Mouse (Mus musculus): ENCODE results near the gene Gspt1. TPM values are rescaled to one million over a fixed set of nuclear protein-coding genes. Genes with fewer than 3 reads are reported as not detected.
"Not testable (repeated sequence)": the region's sequence is repeated elsewhere in the genome, so short reads cannot be mapped to it uniquely, and the experiment has no call there.

Gene Gspt1
- 75.6 and 81.3 TPM in 2 replicates for polyA plus RNA-seq (2015; fragmentation: Nextera tagmentation; extraction: Ambion mirVana)

DNA sequence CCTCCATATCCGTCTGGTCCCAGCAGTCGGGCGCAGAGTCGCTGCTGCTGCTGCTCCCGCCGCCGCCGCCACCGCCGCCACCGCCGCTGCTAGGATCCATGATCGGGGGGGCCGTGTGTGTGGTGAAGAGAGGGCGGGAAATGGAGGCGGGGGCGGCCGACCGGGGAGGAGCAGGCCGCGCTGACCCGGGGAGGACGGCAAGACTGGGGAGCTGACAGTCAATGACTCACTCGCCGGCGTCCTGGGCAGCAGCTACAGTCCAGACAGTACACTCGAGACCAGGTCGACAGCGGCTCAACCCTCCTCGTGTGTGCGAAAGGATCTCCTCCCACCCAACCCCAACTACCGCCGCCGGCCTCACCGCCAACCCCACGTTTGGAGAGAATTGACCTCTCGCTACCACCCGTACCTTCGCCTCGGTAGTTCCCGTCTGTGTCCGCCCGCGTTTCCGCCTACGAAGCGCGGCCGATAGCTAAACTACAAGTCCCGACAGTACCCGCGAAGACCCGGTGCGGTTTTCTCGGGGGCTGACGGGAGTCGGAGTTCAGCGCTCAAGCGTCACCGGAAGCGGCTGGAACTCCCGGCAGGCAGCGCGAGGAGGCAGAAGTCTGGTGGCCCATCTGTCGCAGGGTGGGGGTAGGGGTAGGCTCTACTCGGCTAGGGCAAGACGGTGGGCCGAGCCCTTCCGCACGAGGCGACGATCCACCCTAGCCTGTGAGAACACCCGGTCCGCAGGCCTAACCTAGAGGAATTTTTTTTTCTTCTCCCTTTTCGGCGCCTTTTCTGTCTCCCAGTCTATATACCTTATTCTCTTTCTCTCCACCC is at the start of gene Gspt1:
Gspt1 (minus strand) TSS at position 428 of the 825 bp plus-strand sequence.
- peak; percentile 99 for DNase-seq (ENCODE audit: low spot score)

DNA sequence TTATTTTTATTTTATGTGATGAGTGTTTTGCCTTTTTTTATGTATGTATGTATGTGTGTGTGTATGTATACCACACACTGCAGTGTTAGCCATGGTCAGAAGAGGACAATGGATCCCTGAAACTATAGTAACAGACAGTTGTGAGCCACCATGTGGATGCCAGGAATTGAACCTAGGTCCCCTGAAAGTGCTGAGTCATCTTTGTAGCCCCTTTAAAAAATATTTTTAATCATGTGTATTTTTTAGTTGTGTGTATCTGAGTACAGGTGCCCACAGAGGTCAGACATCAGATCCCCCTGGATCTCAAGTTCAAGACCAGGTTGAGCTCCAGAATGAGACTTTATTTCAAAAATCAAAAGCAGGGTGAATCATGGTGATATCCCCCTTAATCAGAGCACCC is 49.6 kb upstream of the Gspt1 start:
- no peak for DNase-seq (ENCODE audit: low spot score)

DNA sequence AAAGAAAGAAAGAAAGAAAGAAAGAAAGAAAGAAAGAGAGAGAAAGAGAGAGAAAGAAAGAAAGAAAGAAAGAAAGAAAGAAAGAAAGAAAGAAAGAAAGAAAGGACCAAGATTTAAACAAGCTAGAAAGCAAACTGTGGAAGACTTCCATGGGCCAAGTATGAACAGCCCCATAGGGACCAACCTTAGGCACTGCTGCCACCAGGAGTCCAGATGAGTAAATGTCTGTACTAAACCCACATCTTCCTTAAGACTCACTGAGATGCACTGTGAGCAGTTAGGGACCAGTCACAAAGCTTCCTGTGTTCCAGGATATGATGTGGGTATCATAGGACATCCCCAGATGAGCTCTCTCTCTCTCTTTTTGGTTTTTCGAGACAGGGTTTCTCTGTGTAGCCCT is 43.6 kb upstream of the Gspt1 start:
- peak; percentile 35 for DNase-seq (ENCODE audit: low spot score)

DNA sequence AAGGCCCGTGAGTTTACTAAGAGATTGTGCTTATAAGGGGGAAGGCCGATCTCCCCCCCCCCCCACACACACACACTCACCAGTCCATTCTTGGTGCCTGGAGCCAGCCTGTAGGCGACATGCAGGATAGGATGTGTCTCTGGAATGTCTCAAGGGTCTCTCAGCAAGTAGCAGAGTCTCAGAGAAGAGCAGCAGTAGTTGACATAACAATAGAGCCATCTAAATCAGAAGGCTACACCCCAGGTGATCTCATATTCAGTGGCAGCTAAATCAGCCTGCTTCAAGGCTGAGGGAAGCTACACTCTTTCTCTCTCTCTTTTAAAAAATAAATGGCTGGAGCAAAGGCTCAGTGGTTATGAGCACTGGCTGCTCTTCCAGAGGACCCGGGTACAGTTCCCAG is 41.5 kb upstream of the Gspt1 start:
- DNase-seq (ENCODE audit: low spot score) = not testable (repeated sequence)

DNA sequence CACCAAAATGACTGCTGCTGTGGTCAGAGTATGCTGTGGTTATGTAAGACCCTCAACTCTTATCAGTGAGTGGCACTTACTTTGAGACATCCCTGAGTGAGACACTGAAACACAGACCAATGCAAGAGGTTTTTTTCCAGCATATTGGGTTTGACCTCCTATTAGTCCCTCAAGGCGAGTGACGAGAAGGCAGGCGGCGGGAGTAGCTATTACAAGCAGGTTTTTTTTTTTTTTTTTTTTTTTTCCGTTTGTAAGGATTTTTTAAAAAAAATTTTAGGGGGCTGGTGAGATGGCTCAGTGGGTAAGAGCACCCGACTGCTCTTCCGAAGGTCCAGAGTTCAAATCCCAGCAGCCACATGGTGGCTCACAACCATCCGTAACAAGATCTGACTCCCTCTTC is 34.7 kb upstream of the Gspt1 start:
- not testable (repeated sequence) for DNase-seq (ENCODE audit: low spot score)

DNA sequence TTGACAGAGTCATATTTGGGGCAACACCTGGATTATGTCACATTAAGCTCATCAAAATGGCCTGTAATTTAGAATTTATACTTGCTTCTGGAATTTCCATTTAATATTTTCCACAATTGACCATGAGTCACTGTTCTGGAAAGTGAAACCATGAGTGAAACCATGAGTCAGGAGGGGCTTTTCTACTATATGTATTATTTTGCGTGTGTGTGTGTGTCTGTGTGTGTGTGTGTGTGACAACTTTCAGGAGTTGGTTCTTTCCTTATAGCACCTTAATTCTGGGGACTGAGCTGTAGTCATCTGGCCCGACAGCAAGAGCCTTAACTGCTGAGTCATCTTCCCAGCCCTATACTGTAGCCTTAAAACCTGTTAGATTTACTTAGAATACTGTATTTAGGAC is 31.8 kb upstream of the Gspt1 start:
- DNase-seq (ENCODE audit: low spot score) = no peak

DNA sequence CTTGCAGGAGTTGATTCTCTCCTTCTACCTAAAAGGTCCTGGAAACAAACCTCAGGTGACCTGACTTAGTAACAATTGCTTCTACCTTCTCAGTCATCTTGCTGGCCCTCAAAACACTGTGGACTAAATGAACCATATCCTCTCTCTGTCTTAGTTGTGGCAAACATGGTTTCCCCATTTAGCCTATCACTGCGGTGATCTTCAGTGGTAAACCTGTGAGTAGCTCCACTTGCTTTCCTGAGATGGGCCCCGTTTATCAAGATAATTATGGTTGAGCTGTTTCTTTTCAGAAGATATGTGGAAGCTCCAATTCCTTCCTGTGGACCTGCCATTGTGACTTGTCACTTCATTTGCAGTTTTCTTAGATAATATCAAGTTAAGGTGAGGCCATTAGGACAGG is 30.8 kb upstream of the Gspt1 start:
- no peak for DNase-seq (ENCODE audit: low spot score)

DNA sequence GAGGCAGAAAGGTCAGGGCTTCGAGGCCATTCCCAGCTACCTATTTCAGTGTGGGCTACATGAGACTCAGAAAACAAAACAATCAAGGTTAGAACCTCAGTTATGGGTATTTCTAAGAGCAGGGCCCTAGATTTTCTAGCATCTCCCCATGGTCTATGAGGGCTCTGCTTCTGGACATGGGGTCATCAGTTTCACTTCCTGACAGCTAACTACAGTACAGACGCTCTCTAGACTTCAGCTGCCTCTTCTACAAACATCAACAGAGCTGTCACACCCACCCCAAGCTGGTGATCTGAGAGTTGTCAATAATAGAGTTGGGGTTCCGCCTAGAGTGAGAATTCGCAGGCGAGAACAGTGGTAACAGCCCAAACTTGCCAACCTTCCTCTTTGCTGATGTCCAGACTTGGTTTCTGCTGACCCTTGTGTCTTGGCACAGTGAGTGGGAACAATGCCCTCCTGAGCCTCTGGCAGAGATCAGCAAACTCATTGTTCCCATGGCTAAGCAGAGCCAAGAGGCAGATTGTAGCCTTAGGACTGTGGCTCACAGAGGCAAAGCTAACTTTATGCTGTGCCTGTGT is 28.6 kb upstream of the Gspt1 start:
- DNase-seq (ENCODE audit: low spot score) = no peak

DNA sequence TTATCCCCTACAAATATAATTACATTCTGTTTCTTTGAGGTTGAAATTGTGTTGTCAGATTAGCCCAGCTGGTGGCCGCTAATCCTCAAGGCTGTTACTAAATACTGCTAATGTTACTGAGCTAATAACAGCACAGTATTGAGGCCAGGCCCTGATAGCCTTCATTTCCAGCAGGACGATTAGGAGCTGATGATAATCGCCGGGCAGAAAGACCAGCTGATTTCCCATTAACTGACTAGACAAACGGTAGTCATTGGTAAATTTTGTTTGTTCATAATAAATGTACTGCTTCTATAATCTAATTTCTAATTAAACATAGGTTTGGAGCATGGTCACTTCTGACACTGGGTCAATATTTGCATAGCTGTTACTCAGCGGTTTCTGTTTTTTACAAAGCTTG is 24.7 kb upstream of the Gspt1 start:
- no peak for DNase-seq (ENCODE audit: low spot score)

DNA sequence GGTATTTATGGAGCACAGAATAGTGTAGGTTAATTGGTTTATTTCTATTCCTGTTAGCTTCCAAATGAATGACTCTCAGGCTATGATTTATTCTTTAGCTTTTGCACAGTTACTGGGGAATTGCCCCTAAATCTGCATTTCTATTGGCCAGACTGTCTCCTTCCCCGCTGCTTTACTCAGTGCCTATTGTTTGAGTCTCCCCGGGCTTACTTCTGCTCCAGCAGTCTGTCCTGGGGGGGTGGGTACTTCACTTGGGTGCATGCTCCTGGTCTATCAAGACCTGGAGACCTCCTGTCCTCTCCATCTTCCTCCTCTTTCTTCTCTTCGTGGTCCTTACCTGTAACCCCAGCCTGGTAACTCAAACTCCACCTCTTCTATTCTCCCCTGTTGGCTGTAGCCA is 22.8 kb upstream of the Gspt1 start:
- DNase-seq (ENCODE audit: low spot score) = no peak

DNA sequence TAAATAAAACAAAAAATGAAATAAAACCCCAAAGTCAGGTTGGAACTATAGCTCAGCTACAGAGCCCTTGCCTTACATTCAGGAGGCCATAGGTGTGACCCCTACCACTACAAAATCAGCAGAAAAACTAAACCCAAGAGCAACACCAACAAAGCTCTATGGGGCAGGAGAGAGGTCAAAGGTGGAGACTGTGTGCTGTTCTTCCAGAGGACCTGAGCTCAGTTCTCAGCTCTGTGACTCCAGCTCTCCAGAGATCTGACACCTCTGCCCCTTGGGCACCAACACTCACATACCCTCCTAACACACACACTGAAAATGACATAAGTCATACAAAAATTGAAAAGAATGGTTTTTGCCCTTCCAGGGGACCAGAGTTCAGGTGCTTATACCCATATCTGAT is 16.9 kb upstream of the Gspt1 start:
- DNase-seq (ENCODE audit: low spot score) = no peak

DNA sequence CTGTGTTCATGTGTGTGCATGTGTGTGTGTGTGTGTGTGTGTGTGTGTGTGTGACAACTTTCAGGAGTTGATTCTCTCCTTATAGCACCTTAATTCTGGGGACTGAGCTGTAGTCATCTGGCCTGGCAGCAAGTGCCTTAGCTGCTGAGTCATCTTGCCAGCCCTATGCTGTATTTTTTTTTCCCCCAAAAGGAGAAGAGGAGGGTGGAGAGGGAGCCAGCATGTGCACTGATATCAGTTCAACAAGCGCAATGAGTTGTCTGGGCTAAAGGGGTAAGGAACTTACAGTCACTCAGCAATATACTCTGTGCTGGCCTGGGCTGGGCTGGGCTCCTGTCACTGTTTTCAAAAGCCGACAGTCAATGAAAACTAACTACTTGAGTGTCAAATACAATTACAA is 16.5 kb upstream of the Gspt1 start:
- DNase-seq (ENCODE audit: low spot score) = no peak

DNA sequence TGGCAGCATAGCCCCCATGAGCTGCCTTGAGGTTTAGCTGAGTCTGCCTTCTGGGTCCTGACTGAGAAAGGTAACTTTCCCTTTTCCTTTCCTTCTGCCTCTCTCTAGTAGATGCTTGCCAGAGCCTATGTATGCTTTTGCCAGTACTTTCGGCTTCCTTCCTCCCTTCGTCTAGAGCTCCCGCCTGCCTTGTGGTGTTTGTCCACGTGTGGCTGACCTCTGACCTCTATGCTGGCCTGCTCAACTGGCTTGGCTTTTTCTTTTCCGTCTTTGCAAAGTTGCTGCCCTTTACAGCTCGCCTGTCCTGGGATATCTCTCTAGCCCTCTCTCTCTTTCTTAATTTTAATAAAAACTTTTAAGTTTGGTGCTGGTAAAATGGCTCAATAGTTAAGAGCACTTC is 15.7 kb upstream of the Gspt1 start:
- DNase-seq (ENCODE audit: low spot score) = no peak

DNA sequence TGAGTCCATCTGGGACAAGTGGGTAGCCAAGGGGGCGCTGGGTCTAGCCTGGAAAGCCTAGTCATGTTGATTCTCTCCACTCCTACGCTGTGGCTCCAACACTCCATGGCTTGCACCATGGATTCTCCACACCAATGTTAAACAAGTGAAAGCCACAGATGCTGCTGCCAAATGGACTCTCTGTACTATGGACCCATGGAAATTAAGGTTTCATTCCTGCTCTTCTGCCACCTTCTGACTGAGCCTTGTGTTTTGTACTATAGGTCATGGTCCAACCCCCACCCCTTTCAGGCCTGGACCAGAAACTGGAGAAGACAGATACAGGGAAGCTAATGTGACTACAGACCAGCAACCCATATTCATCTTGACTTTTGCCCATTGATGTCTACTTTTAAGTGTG is 12.4 kb upstream of the Gspt1 start:
- no peak for DNase-seq (ENCODE audit: low spot score)

DNA sequence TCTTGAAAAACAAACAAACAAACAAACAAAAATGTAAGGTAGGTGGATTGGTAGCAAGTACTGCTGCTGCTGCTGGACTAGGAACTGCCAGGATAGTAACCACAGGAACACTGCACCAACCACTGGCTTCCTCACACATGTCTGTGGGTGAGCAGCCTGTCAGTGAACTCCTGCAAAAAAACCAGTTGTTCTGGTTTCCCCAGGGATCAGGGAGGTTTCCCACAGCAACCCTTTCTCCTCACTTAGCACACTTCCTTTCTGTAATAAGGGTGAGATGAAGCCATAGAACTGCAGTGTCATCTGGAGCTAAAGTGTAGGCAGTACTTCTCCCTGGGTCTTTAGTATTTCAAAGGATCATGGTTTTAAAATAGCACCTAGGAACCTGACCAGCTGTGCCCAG is 9.1 kb upstream of the Gspt1 start:
- no peak for DNase-seq (ENCODE audit: low spot score)

DNA sequence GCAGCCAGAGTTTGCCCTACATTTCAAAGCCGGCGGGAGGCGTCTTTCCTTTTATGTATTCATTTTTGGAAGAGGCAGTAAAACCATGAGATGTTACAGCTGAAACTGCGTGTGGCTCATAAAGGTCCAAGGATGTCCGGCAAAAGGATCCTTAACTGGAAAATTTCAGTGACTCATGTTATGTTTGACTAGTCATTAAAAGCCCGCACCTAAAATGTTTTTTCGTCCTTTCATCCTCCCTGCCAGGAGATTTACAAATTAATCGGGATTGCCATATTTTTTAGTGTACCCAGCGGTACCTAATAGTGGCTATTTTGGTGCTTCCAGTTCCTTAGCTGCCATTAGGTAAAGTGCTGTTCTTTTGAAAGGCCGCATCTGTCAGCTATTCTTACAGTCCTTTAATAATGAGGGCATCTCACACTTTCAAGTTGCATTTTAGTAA is 619 bp upstream of the Gspt1 start:
- no peak for DNase-seq (ENCODE audit: low spot score)

DNA sequence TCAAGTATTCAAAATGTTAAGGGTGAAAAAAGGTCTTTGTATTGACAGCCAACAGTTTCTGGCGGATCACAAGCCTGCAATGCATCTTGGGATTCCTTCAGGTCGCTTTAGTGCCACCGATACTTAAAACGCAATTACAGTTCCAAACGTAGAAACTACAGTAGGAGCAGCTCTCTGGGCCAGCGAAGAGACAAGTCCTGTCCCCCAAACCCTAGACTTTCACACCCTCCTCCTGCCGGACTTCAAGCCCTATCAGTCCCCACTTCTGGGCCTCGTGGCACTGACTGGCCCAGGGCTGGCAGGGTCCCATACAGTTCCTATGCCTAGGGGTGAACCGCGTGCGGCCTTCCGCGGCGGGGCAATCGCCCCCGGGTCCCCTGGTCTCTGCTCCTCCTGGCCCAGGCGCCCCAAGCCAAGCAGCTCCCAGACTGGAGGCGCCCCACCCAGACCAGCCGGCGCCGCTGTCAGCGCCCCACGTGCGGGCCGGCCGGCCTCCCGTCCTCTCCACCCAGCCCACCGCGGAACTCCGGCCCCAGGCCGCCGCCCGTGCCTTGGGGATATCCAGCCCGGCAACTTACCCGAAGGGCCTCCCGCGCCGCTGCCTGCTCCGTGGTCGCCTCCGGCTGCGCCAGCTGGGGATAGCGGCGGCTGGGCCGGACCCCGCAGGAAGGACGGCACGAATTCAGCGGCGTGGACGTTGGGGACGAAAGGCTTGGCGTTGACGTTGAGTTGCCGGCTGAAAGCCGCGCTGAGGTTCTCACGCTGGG is 877 bp downstream of the Gspt1 start:
- DNase-seq (ENCODE audit: low spot score) = peak; percentile 71

DNA sequence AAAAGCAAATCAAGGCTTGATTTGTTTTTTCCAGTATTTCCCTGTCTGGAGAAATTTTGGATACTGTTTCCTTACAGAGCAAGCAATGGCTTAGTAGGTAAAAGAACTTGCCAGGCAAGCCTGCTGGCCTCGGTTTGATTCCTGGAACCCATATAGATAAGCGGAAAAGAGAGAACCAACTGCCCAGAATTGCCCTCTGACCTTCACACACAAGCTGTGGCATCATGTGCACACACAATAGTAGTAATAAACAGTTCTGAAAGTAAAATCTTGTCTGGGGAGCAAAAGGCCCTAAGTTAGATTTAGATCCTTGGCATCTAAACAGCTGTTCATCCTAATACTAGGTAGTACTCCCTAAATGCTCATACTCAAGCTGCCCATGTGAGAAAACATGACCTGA is 6.3 kb downstream of the Gspt1 start:
- DNase-seq (ENCODE audit: low spot score) = no peak

DNA sequence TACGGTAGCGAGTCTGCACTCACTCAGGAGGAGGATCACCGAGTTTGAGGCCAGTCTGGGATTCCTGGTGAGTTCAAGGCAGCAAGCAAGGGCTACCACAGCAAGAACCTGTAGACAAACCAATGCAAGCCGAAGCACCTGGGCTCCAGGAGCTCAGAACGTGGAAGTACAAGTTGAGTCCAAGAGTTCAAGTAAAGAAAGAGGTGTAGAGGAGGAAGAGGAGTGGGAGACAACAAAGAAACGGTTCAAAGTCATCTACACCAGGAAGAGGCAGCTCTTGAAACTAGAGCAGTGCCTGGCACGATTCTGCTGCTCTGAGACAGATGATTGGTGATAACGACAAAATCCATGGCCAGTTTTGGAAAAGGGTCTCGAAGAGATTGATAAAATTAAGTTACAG is 8.4 kb downstream of the Gspt1 start:
- DNase-seq (ENCODE audit: low spot score) = no peak

DNA sequence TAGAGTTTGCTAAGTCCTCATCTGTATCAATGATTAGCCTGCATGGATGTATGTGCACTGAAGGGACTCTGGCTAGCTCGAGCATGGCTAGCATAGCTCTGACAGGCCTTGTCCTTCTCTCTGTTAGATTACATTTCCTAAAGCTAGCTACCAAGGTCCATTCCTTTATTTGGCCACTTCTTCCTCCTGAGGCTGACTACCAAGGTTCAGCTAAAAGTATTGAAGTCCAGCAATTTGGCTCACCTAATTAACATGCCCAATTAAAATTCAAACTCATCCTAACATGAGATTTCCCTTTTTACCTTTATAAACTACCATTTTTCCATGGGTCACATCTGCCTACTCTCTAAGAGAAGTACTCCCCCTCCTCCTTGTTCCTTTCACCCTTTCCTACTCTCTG is 11.7 kb downstream of the Gspt1 start:
- DNase-seq (ENCODE audit: low spot score) = no peak

DNA sequence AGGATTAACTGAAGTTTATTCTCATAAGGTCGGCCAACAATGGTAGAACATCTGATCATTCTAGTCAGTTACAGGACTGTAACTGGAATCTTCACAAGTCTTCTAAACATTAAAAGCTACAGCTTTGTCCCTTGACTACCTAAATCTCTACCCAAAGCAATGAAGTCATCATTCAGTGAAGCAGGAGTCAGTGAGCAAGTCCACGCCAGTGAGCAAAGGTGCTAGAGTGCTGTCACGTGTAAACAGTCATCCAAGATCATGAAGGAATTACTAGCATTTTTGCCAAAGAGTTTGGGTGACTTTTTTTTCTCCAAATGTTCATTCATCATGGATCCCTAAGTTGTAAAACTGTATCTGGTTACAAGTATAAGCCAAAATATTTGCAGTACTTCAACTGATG is 36.3 kb downstream of the Gspt1 start:
- no peak for DNase-seq (ENCODE audit: low spot score)

Measured in thymus, postnatal 0 days (tissue).